Mouse (Mus musculus): Measurements from ENCODE around the gene Trim12a. TPM values are rescaled to one million over a fixed set of nuclear protein-coding genes. Genes with fewer than 3 reads are reported as not detected.

Gene Trim12a
- total RNA-seq, 2 experiments from 2014 or later = 1.8 to 2.1 TPM

Other genes starting within 250 kb of the Trim12a start
- not detected for gene Olfr644, start 243.6 kb downstream of the Trim12a start, total RNA-seq (2021)
- gene Olfr645, start 230.0 kb downstream of the Trim12a start, total RNA-seq (2021) = not detected
- under 1 TPM in 1 of 2 experiments, not detected in 1; 0.14 TPM for gene Olfr646, start 210.6 kb downstream of the Trim12a start, total RNA-seq (2021)
- not detected for gene Ubqln5, start 185.6 kb downstream of the Trim12a start, total RNA-seq (2021)
- not detected for gene Olfr643, start 178.1 kb downstream of the Trim12a start, total RNA-seq (2021)
- gene Ubqln3, start 172.2 kb downstream of the Trim12a start, total RNA-seq (2021) = not detected
- not detected for gene Ubqlnl, start 164.9 kb downstream of the Trim12a start, total RNA-seq (2021)
- not detected for gene Olfm5, start 150.6 kb downstream of the Trim12a start, total RNA-seq (2021)
- under 1 TPM; 0.41 to 0.55 TPM for gene Olfr648, start 132.1 kb downstream of the Trim12a start, total RNA-seq (2021)
- gene Olfr649, start 119.5 kb downstream of the Trim12a start, total RNA-seq (2021) = not detected
- under 1 TPM; 0.34 to 0.55 TPM for gene Trim6, start 96.7 kb downstream of the Trim12a start, total RNA-seq (2021)
- gene Trim34a, start 71.0 kb downstream of the Trim12a start, total RNA-seq (2021) = 1 to 10 TPM; 1.4 to 1.5 TPM
- gene Trim5, start 27.4 kb downstream of the Trim12a start, total RNA-seq (2021) = under 1 TPM; 0.30 to 0.41 TPM
- not detected for gene Trim34b, start 14.0 kb upstream of the Trim12a start, total RNA-seq (2021)
- 1 to 10 TPM in 1 of 2 experiments, under 1 TPM in 1; 0.94 to 1.5 TPM for gene Trim12c, start 37.9 kb upstream of the Trim12a start, total RNA-seq (2021)
- not detected for gene Trim30b, start 54.4 kb upstream of the Trim12a start, total RNA-seq (2021)
- gene Trim30c, start 85.4 kb upstream of the Trim12a start, total RNA-seq (2021) = not detected
- 1 to 10 TPM in 1 of 2 experiments, under 1 TPM in 1; 0.82 to 1.3 TPM for gene Trim30a, start 149.7 kb upstream of the Trim12a start, total RNA-seq (2021)
- gene Trim30d, start 192.4 kb upstream of the Trim12a start, total RNA-seq (2021) = under 1 TPM in 1 of 2 experiments, not detected in 1; 0.27 TPM
- not detected for gene Olfr651, start 234.7 kb upstream of the Trim12a start, total RNA-seq (2021)
- not detected for gene Olfr652, start 245.4 kb upstream of the Trim12a start, total RNA-seq (2021)

Measured in left cerebral cortex, postnatal 25 days (tissue).